Mouse (Mus musculus): ENCODE results near the gene Chid1.

The Chid1 gene

GRCm38 (mm10) chr7:141476981-141477370, 62.7 kb downstream of the Chid1 start:
- no peak for DNase-seq (ENCODE audit: low read depth, low spot score)

- DNase-seq (ENCODE audit: low read depth, low spot score): peak; percentile 62
Measured at GRCm38 (mm10) chr7:141476226-141476980, 63.3 kb downstream of the Chid1 start.

GRCm38 (mm10) chr7:141475805-141476158, 63.9 kb downstream of the Chid1 start:
- DNase-seq (ENCODE audit: low read depth, low spot score): no peak

GRCm38 (mm10) chr7:141475011-141475804, 64.4 kb downstream of the Chid1 start, which contains the start of the genes Polr2l and Tspan4:
Gene Polr2l, minus strand, starts transcription at chr7:141475132.
Gene Tspan4, plus strand, starts transcription at chr7:141475240.
- DNase-seq (ENCODE audit: low read depth, low spot score): peak; percentile 94

GRCm38 (mm10) chr7:141474160-141474559, 65.5 kb downstream of the Chid1 start:
- no peak for DNase-seq (ENCODE audit: low read depth, low spot score)

GRCm38 (mm10) chr7:141472763-141473162, 66.9 kb downstream of the Chid1 start:
- DNase-seq (ENCODE audit: low read depth, low spot score): no peak

GRCm38 (mm10) chr7:141472226-141472625, 67.4 kb downstream of the Chid1 start:
- DNase-seq (ENCODE audit: low read depth, low spot score): no peak

- no peak for DNase-seq (ENCODE audit: low read depth, low spot score)
Measured at GRCm38 (mm10) chr7:141471236-141471635, 68.4 kb downstream of the Chid1 start.

- no peak for DNase-seq (ENCODE audit: low read depth, low spot score)
Measured at GRCm38 (mm10) chr7:141470637-141470944, 69.1 kb downstream of the Chid1 start.

- DNase-seq (ENCODE audit: low read depth, low spot score): no peak
Measured at GRCm38 (mm10) chr7:141469901-141470636, 69.6 kb downstream of the Chid1 start.

GRCm38 (mm10) chr7:141469352-141469751, 70.3 kb downstream of the Chid1 start:
- DNase-seq (ENCODE audit: low read depth, low spot score): no peak

- DNase-seq (ENCODE audit: low read depth, low spot score): peak; percentile 84
Measured at GRCm38 (mm10) chr7:141468522-141469211, 71.0 kb downstream of the Chid1 start.

GRCm38 (mm10) chr7:141468164-141468521, 71.5 kb downstream of the Chid1 start:
- DNase-seq (ENCODE audit: low read depth, low spot score): no peak

- peak; percentile 69 for DNase-seq (ENCODE audit: low read depth, low spot score)
Measured at GRCm38 (mm10) chr7:141467230-141468030, 72.2 kb downstream of the Chid1 start, which contains the start of gene Cd151. Gene Cd151, plus strand, starts transcription at chr7:141467392.

GRCm38 (mm10) chr7:141466607-141467148, 73.0 kb downstream of the Chid1 start:
- DNase-seq (ENCODE audit: low read depth, low spot score): no peak

GRCm38 (mm10) chr7:141466045-141466394, 73.6 kb downstream of the Chid1 start:
- DNase-seq (ENCODE audit: low read depth, low spot score): no peak

- DNase-seq (ENCODE audit: low read depth, low spot score): no peak
Measured at GRCm38 (mm10) chr7:141465388-141466044, 74.1 kb downstream of the Chid1 start.

GRCm38 (mm10) chr7:141464603-141465201, 75.0 kb downstream of the Chid1 start:
- DNase-seq (ENCODE audit: low read depth, low spot score): no peak

- no peak for DNase-seq (ENCODE audit: low read depth, low spot score)
Measured at GRCm38 (mm10) chr7:141463824-141464602, 75.6 kb downstream of the Chid1 start.

Data from brain, adult 2 months (tissue).